Mouse (Mus musculus): Measurements from ENCODE around the gene Apba2. TPM values are rescaled to one million over a fixed set of nuclear protein-coding genes. Genes with fewer than 3 reads are reported as not detected.

The Apba2 gene
- total and polyA plus RNA-seq, 2 experiments from 2014 or later = 0.42 TPM; not detected in 1

GRCm38 (mm10) chr7:64580293-64580692 lies 78.8 kb downstream of the Apba2 start:
- Histone ChIP-seq H3K27me3 (ENCODE audit: control insufficient read depth, insufficient read depth, low read length) (no peaks in the 10 kb centered on the region), H3K4me2 (ENCODE audit: low read depth, low read length) (no peak overlapping the region), H3K9me3 (replicated peaks; ENCODE audit: control insufficient read depth, low read length) (no peaks in the 10 kb centered on the region), H3K4me3 (ENCODE audit: low read depth, low read length) (no peak overlapping the region), H3K36me3 (replicated peaks; ENCODE audit: control insufficient read depth, insufficient read depth, low read length) (no peaks in the 10 kb centered on the region), H3K27ac (ENCODE audit: low read depth) (no peak overlapping the region), H3K9ac (replicated peaks; ENCODE audit: low read depth, low read length) (no peak overlapping the region), H3K4me1 (ENCODE audit: control insufficient read depth, insufficient read depth) (no peaks in the 10 kb centered on the region)
- no peak for TF ChIP-seq EP300 (IDR thresholded peaks at IDR 0.05; ENCODE audit: low read depth)
- no peak for TF ChIP-seq CTCF (IDR thresholded peaks at IDR 0.05; ENCODE audit: low read depth)
- ATAC-seq (ENCODE audit: insufficient read depth, low read depth) (no peak), DNase-seq (ENCODE audit: low spot score) (no peak)
- WGBS = 71% methylated on average over 4 of the region's 4 CpGs

GRCm38 (mm10) chr7:64582358-64582757 lies 80.9 kb downstream of the Apba2 start:
- H3K4me1 ChIP-seq (ENCODE audit: control insufficient read depth, insufficient read depth) = no peaks in the 10 kb centered on the region
- no peak overlapping the region for H3K9ac ChIP-seq (replicated peaks; ENCODE audit: low read depth, low read length)
- TF ChIP-seq EP300 (IDR thresholded peaks at IDR 0.05; ENCODE audit: low read depth) = no peak
- no peak for TF ChIP-seq CTCF (IDR thresholded peaks at IDR 0.05; ENCODE audit: low read depth)
- no peak overlapping the region for H3K4me2 ChIP-seq (ENCODE audit: low read depth, low read length)
- no peaks in the 10 kb centered on the region for H3K27me3 ChIP-seq (ENCODE audit: control insufficient read depth, insufficient read depth, low read length)
- DNase-seq (ENCODE audit: low spot score) = no peak
- ATAC-seq (ENCODE audit: insufficient read depth, low read depth) = no peak
- H3K27ac ChIP-seq (ENCODE audit: low read depth) = no peak overlapping the region
- no peak overlapping the region for H3K4me3 ChIP-seq (ENCODE audit: low read depth, low read length)
- H3K36me3 ChIP-seq (replicated peaks; ENCODE audit: control insufficient read depth, insufficient read depth, low read length) = no peaks in the 10 kb centered on the region
- WGBS = 70% methylated on average over 8 of the region's 8 CpGs
- no peaks in the 10 kb centered on the region for H3K9me3 ChIP-seq (replicated peaks; ENCODE audit: control insufficient read depth, low read length)

GRCm38 (mm10) chr7:64583670-64584121 lies 82.2 kb downstream of the Apba2 start:
- no peaks in the 10 kb centered on the region for H3K27me3 ChIP-seq (ENCODE audit: control insufficient read depth, insufficient read depth, low read length)
- DNase-seq (ENCODE audit: low spot score) = no peak
- H3K4me3 ChIP-seq (ENCODE audit: low read depth, low read length) = no peak overlapping the region
- no peaks in the 10 kb centered on the region for H3K9me3 ChIP-seq (replicated peaks; ENCODE audit: control insufficient read depth, low read length)
- ATAC-seq (ENCODE audit: insufficient read depth, low read depth) = no peak
- WGBS = 57% methylated on average over 6 of the region's 6 CpGs
- H3K36me3 ChIP-seq (replicated peaks; ENCODE audit: control insufficient read depth, insufficient read depth, low read length) = no peaks in the 10 kb centered on the region
- no peak overlapping the region for H3K9ac ChIP-seq (replicated peaks; ENCODE audit: low read depth, low read length)
- no peak overlapping the region for H3K4me2 ChIP-seq (ENCODE audit: low read depth, low read length)
- no peak overlapping the region for H3K27ac ChIP-seq (ENCODE audit: low read depth)
- no peak for TF ChIP-seq CTCF (IDR thresholded peaks at IDR 0.05; ENCODE audit: low read depth)
- H3K4me1 ChIP-seq (ENCODE audit: control insufficient read depth, insufficient read depth) = no peaks in the 10 kb centered on the region

- ATAC-seq (ENCODE audit: insufficient read depth, low read depth) (no peak), DNase-seq (ENCODE audit: low spot score) (no peak)
- no peak overlapping the region for H3K4me3 ChIP-seq (ENCODE audit: low read depth, low read length)
- no peak overlapping the region for H3K4me2 ChIP-seq (ENCODE audit: low read depth, low read length)
- H3K27ac ChIP-seq (ENCODE audit: low read depth) = no peak overlapping the region
- H3K9me3 ChIP-seq (replicated peaks; ENCODE audit: control insufficient read depth, low read length) = no peaks in the 10 kb centered on the region
- H3K36me3 ChIP-seq (replicated peaks; ENCODE audit: control insufficient read depth, insufficient read depth, low read length) = no peaks in the 10 kb centered on the region
- no peak overlapping the region for H3K9ac ChIP-seq (replicated peaks; ENCODE audit: low read depth, low read length)
- WGBS = 76% methylated on average over 4 of the region's 4 CpGs
- H3K4me1 ChIP-seq (ENCODE audit: control insufficient read depth, insufficient read depth) = no peaks in the 10 kb centered on the region
- H3K27me3 ChIP-seq (ENCODE audit: control insufficient read depth, insufficient read depth, low read length) = no peaks in the 10 kb centered on the region
- no peak for TF ChIP-seq EP300 (IDR thresholded peaks at IDR 0.05; ENCODE audit: low read depth)
Measured at GRCm38 (mm10) chr7:64586133-64586532, 84.6 kb downstream of the Apba2 start.

DNA sequence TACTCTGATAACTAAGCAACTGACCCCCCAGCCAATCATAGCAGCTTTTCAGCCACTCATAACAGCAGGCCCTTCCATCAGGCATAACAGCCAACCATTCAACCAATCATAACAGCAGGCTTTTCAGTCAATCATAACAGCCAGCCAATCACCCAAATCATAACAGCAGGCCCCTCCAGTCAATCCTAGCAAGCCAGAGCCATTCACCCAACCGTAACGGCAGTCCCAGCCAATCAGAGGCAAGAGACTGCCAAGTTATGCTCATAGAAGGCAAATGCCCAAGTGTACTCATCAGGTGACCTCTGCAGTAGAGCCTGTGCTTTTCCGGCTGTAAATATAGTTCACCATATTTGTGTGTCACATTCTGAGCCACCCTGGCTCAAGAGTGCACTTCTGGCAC lies 85.1 kb downstream of the Apba2 start:
- H3K36me3 ChIP-seq (replicated peaks; ENCODE audit: control insufficient read depth, insufficient read depth, low read length) = no peaks in the 10 kb centered on the region
- no peaks in the 10 kb centered on the region for H3K27me3 ChIP-seq (ENCODE audit: control insufficient read depth, insufficient read depth, low read length)
- H3K27ac ChIP-seq (ENCODE audit: low read depth) = no peak overlapping the region
- no peaks in the 10 kb centered on the region for H3K9me3 ChIP-seq (replicated peaks; ENCODE audit: control insufficient read depth, low read length)
- H3K4me1 ChIP-seq (ENCODE audit: control insufficient read depth, insufficient read depth) = no peaks in the 10 kb centered on the region
- ATAC-seq (ENCODE audit: insufficient read depth, low read depth) (no peak), DNase-seq (ENCODE audit: low spot score) (no peak)
- no peak overlapping the region for H3K9ac ChIP-seq (replicated peaks; ENCODE audit: low read depth, low read length)
- no peak overlapping the region for H3K4me3 ChIP-seq (ENCODE audit: low read depth, low read length)
- 75% methylated on average over 3 of the region's 3 CpGs for WGBS
- no peak overlapping the region for H3K4me2 ChIP-seq (ENCODE audit: low read depth, low read length)
- TF ChIP-seq CTCF (IDR thresholded peaks at IDR 0.05; ENCODE audit: low read depth) (no peak), EP300 (IDR thresholded peaks at IDR 0.05; ENCODE audit: low read depth) (no peak)

GRCm38 (mm10) chr7:64588636-64589389 lies 87.3 kb downstream of the Apba2 start:
- Histone ChIP-seq H3K4me3 (ENCODE audit: low read depth, low read length) (no peak overlapping the region), H3K4me2 (ENCODE audit: low read depth, low read length) (no peak overlapping the region), H3K36me3 (replicated peaks; ENCODE audit: control insufficient read depth, insufficient read depth, low read length) (no peaks in the 10 kb centered on the region), H3K9ac (replicated peaks; ENCODE audit: low read depth, low read length) (no peak overlapping the region), H3K4me1 (ENCODE audit: control insufficient read depth, insufficient read depth) (no peaks in the 10 kb centered on the region), H3K27ac (ENCODE audit: low read depth) (no peak overlapping the region), H3K27me3 (ENCODE audit: control insufficient read depth, insufficient read depth, low read length) (no peaks in the 10 kb centered on the region), H3K9me3 (replicated peaks; ENCODE audit: control insufficient read depth, low read length) (no peaks in the 10 kb centered on the region; the same call in 1 of the 2 replicates)
- DNase-seq (ENCODE audit: low spot score) (no peak), ATAC-seq (ENCODE audit: insufficient read depth, low read depth) (no peak)
- 60% methylated on average over 11 of the region's 11 CpGs for WGBS
- no peak for TF ChIP-seq EP300 (IDR thresholded peaks at IDR 0.05; ENCODE audit: low read depth)
- no peak for TF ChIP-seq CTCF (IDR thresholded peaks at IDR 0.05; ENCODE audit: low read depth)

All from heart, postnatal 0 days (tissue).